Mouse (Mus musculus): Measurements from ENCODE around the gene Dstyk. TPM values are rescaled to one million over a fixed set of nuclear protein-coding genes. Genes with fewer than 3 reads are reported as not detected.

Dstyk gene
- polyA plus RNA-seq, 1 experiment, result 2.5 TPM

GRCm38 (mm10) chr1:132430818-132431217 is 13.5 kb downstream of the Dstyk start:
- 33% methylated on average over 3 of the region's 3 CpGs for WGBS
- H3K36me3 ChIP-seq (ENCODE audit: control insufficient read depth, insufficient read depth, low read length), result peaks cover 6% of the 10 kb centered on the region
- TF ChIP-seq CTCF (IDR thresholded peaks at IDR 0.05; ENCODE audit: extremely low read depth, insufficient read length, insufficient replicate concordance, low read depth, low read length), result no peak
- TF ChIP-seq POLR2A (IDR thresholded peaks at IDR 0.05; ENCODE audit: low read depth, low read length), result no peak

GRCm38 (mm10) chr1:132431716-132432115 is 14.4 kb downstream of the Dstyk start:
- Histone ChIP-seq H3K4me1 (ENCODE audit: control insufficient read depth, insufficient read depth, insufficient read length, low read length) (peaks cover 3% of the 10 kb centered on the region; the same call in 1 of the 2 replicates), H3K36me3 (ENCODE audit: control insufficient read depth, insufficient read depth, low read length) (peaks cover 6% of the 10 kb centered on the region), H3K27me3 (ENCODE audit: control insufficient read depth, insufficient read depth, low read length) (no peaks in the 10 kb centered on the region), H3K27ac (ENCODE audit: insufficient read depth, low read depth, low read length) (no peak overlapping the region), H3K4me3 (ENCODE audit: low read depth, low read length) (no peak overlapping the region)
- TF ChIP-seq CTCF (IDR thresholded peaks at IDR 0.05; ENCODE audit: extremely low read depth, insufficient read length, insufficient replicate concordance, low read depth, low read length) (no peak), POLR2A (IDR thresholded peaks at IDR 0.05; ENCODE audit: low read depth, low read length) (no peak)
- 53% methylated on average over 9 of the region's 9 CpGs for WGBS

More at GRCm38 (mm10) chr1:132430818-132431217, 13.5 kb downstream of the Dstyk start:
- Histone ChIP-seq H3K4me1 (ENCODE audit: control insufficient read depth, insufficient read depth, insufficient read length, low read length) (peaks cover 3% of the 10 kb centered on the region; the same call in 1 of the 2 replicates), H3K27ac (ENCODE audit: insufficient read depth, low read depth, low read length) (no peak overlapping the region), H3K27me3 (ENCODE audit: control insufficient read depth, insufficient read depth, low read length) (no peaks in the 10 kb centered on the region), H3K4me3 (ENCODE audit: low read depth, low read length) (no peak overlapping the region)

GRCm38 (mm10) chr1:132433349-132433748 is 16.0 kb downstream of the Dstyk start:
- TF ChIP-seq CTCF (IDR thresholded peaks at IDR 0.05; ENCODE audit: extremely low read depth, insufficient read length, insufficient replicate concordance, low read depth, low read length) (no peak), POLR2A (IDR thresholded peaks at IDR 0.05; ENCODE audit: low read depth, low read length) (no peak)
- peaks cover 3% of the 10 kb centered on the region; the same call in 1 of the 2 replicates for H3K4me1 ChIP-seq (ENCODE audit: control insufficient read depth, insufficient read depth, insufficient read length, low read length)
- peaks cover 6% of the 10 kb centered on the region for H3K36me3 ChIP-seq (ENCODE audit: control insufficient read depth, insufficient read depth, low read length)
- H3K27ac ChIP-seq (ENCODE audit: insufficient read depth, low read depth, low read length), result no peak overlapping the region
- H3K4me3 ChIP-seq (ENCODE audit: low read depth, low read length), result no peak overlapping the region
- whole genome bisulfite sequencing, result 56% methylated on average over 5 of the region's 5 CpGs
- no peaks in the 10 kb centered on the region for H3K27me3 ChIP-seq (ENCODE audit: control insufficient read depth, insufficient read depth, low read length)

- Histone ChIP-seq H3K36me3 (ENCODE audit: control insufficient read depth, insufficient read depth, low read length) (peaks cover 6% of the 10 kb centered on the region), H3K27ac (ENCODE audit: insufficient read depth, low read depth, low read length) (no peak overlapping the region), H3K4me3 (ENCODE audit: low read depth, low read length) (no peak overlapping the region), H3K27me3 (ENCODE audit: control insufficient read depth, insufficient read depth, low read length) (no peaks in the 10 kb centered on the region), H3K4me1 (ENCODE audit: control insufficient read depth, insufficient read depth, insufficient read length, low read length) (peaks cover 3% of the 10 kb centered on the region; the same call in 1 of the 2 replicates)
- 95% methylated on average over 12 of the region's 12 CpGs for WGBS
- TF ChIP-seq POLR2A (IDR thresholded peaks at IDR 0.05; ENCODE audit: low read depth, low read length) (no peak), CTCF (IDR thresholded peaks at IDR 0.05; ENCODE audit: extremely low read depth, insufficient read length, insufficient replicate concordance, low read depth, low read length) (no peak)
These were observed 16.7 kb downstream of the Dstyk start for GRCm38 (mm10) chr1:132434032-132434431.

GRCm38 (mm10) chr1:132436320-132436958 is 19.1 kb downstream of the Dstyk start:
- H3K27ac ChIP-seq (ENCODE audit: insufficient read depth, low read depth, low read length), result no peak overlapping the region
- peaks cover 10% of the 10 kb centered on the region for H3K36me3 ChIP-seq (ENCODE audit: control insufficient read depth, insufficient read depth, low read length)
- WGBS, result 79% methylated on average over 4 of the region's 4 CpGs
- no peaks in the 10 kb centered on the region for H3K27me3 ChIP-seq (ENCODE audit: control insufficient read depth, insufficient read depth, low read length)
- TF ChIP-seq CTCF (IDR thresholded peaks at IDR 0.05; ENCODE audit: extremely low read depth, insufficient read length, insufficient replicate concordance, low read depth, low read length) (no peak), POLR2A (IDR thresholded peaks at IDR 0.05; ENCODE audit: low read depth, low read length) (no peak)
- peaks cover 3% of the 10 kb centered on the region; the same call in 1 of the 2 replicates for H3K4me1 ChIP-seq (ENCODE audit: control insufficient read depth, insufficient read depth, insufficient read length, low read length)
- H3K4me3 ChIP-seq (ENCODE audit: low read depth, low read length), result no peak overlapping the region

- TF ChIP-seq CTCF (IDR thresholded peaks at IDR 0.05; ENCODE audit: extremely low read depth, insufficient read length, insufficient replicate concordance, low read depth, low read length) (no peak), POLR2A (IDR thresholded peaks at IDR 0.05; ENCODE audit: low read depth, low read length) (no peak)
- H3K27ac ChIP-seq (ENCODE audit: insufficient read depth, low read depth, low read length), result no peak overlapping the region
- WGBS, result 83% methylated on average over 1 of the region's 1 CpGs
- H3K4me3 ChIP-seq (ENCODE audit: low read depth, low read length), result no peak overlapping the region
- peaks cover 10% of the 10 kb centered on the region for H3K36me3 ChIP-seq (ENCODE audit: control insufficient read depth, insufficient read depth, low read length)
- H3K27me3 ChIP-seq (ENCODE audit: control insufficient read depth, insufficient read depth, low read length), result no peaks in the 10 kb centered on the region
- H3K4me1 ChIP-seq (ENCODE audit: control insufficient read depth, insufficient read depth, insufficient read length, low read length), result no peaks in the 10 kb centered on the region
These were observed 19.6 kb downstream of the Dstyk start for GRCm38 (mm10) chr1:132436960-132437359.

GRCm38 (mm10) chr1:132437389-132437788 is 20.0 kb downstream of the Dstyk start:
- TF ChIP-seq POLR2A (IDR thresholded peaks at IDR 0.05; ENCODE audit: low read depth, low read length), result no peak
- no peak for TF ChIP-seq CTCF (IDR thresholded peaks at IDR 0.05; ENCODE audit: extremely low read depth, insufficient read length, insufficient replicate concordance, low read depth, low read length)
- H3K36me3 ChIP-seq (ENCODE audit: control insufficient read depth, insufficient read depth, low read length), result peaks cover 10% of the 10 kb centered on the region
- 82% methylated on average over 5 of the region's 5 CpGs for WGBS
- H3K4me3 ChIP-seq (ENCODE audit: low read depth, low read length), result no peak overlapping the region
- H3K27me3 ChIP-seq (ENCODE audit: control insufficient read depth, insufficient read depth, low read length), result no peaks in the 10 kb centered on the region
- no peak overlapping the region for H3K27ac ChIP-seq (ENCODE audit: insufficient read depth, low read depth, low read length)
- H3K4me1 ChIP-seq (ENCODE audit: control insufficient read depth, insufficient read depth, insufficient read length, low read length), result no peaks in the 10 kb centered on the region

All from small intestine, adult 2 months (tissue).